Mouse (Mus musculus) Muller cell, postnatal 12 days (primary cell): ENCODE results near the gene Klf12.

Experiments
- DNase-seq: peaks from one replicate; pipeline ENCODE4 v3.0.0-alpha.2; 2015; ENCODE audit errors: inconsistent ontology term

Klf12 gene

GRCm38 (mm10) chr14:100026671-100027070, 257.8 kb downstream of the Klf12 start:
- DNase-seq: no peak

- no peak for DNase-seq
These were observed 267.3 kb downstream of the Klf12 start for GRCm38 (mm10) chr14:100017219-100017618.

GRCm38 (mm10) chr14:100010525-100010924, 274.0 kb downstream of the Klf12 start:
- DNase-seq: no peak

- DNase-seq: peak; percentile 25
These were observed 274.6 kb downstream of the Klf12 start for GRCm38 (mm10) chr14:100009790-100010382.

- no peak for DNase-seq
These were observed 301.0 kb downstream of the Klf12 start for GRCm38 (mm10) chr14:99983510-99983909.

- DNase-seq: no peak
These were observed 303.3 kb downstream of the Klf12 start for GRCm38 (mm10) chr14:99981209-99981608.

- DNase-seq: peak; percentile 33
These were observed 316.6 kb downstream of the Klf12 start for GRCm38 (mm10) chr14:99967920-99968319.

GRCm38 (mm10) chr14:99960500-99961229, 323.8 kb downstream of the Klf12 start:
- DNase-seq: no peak

GRCm38 (mm10) chr14:99955133-99955532, 329.3 kb downstream of the Klf12 start:
- DNase-seq: no peak

GRCm38 (mm10) chr14:99944221-99945108, 340.0 kb downstream of the Klf12 start:
- peak; percentile 9 for DNase-seq

GRCm38 (mm10) chr14:99943156-99943555, 341.3 kb downstream of the Klf12 start:
- peak; percentile 44 for DNase-seq

- DNase-seq: no peak
These were observed 351.0 kb downstream of the Klf12 start for GRCm38 (mm10) chr14:99933456-99933855.

- DNase-seq: peak; percentile 64
These were observed 352.6 kb downstream of the Klf12 start for GRCm38 (mm10) chr14:99931879-99932278.

- no peak for DNase-seq
These were observed 372.6 kb downstream of the Klf12 start for GRCm38 (mm10) chr14:99911912-99912311.

- DNase-seq: no peak
These were observed 373.6 kb downstream of the Klf12 start for GRCm38 (mm10) chr14:99910876-99911275.

- no peak for DNase-seq
These were observed 383.6 kb downstream of the Klf12 start for GRCm38 (mm10) chr14:99900902-99901301.

- no peak for DNase-seq
These were observed 385.6 kb downstream of the Klf12 start for GRCm38 (mm10) chr14:99898861-99899260.

- peak; percentile 40 for DNase-seq
These were observed 389.6 kb downstream of the Klf12 start for GRCm38 (mm10) chr14:99894708-99895383.

- no peak for DNase-seq
These were observed 390.4 kb downstream of the Klf12 start for GRCm38 (mm10) chr14:99894062-99894461.

- DNase-seq: no peak
These were observed 398.0 kb downstream of the Klf12 start for GRCm38 (mm10) chr14:99886503-99886902.

GRCm38 (mm10) chr14:99885562-99885961, 398.9 kb downstream of the Klf12 start:
- no peak for DNase-seq

GRCm38 (mm10) chr14:99885128-99885527, 399.4 kb downstream of the Klf12 start:
- DNase-seq: no peak
